Mouse (Mus musculus): ENCODE measurements around the gene Morf4l1. TPM values are rescaled to one million over a fixed set of nuclear protein-coding genes. Genes with fewer than 3 reads are reported as not detected.
A peak's percentile ranks its signal among the peaks of the same experiment; 100 is the strongest.

The Morf4l1 gene
- polyA plus RNA-seq, 1 experiment from 2014 or later: 283 TPM

DNA sequence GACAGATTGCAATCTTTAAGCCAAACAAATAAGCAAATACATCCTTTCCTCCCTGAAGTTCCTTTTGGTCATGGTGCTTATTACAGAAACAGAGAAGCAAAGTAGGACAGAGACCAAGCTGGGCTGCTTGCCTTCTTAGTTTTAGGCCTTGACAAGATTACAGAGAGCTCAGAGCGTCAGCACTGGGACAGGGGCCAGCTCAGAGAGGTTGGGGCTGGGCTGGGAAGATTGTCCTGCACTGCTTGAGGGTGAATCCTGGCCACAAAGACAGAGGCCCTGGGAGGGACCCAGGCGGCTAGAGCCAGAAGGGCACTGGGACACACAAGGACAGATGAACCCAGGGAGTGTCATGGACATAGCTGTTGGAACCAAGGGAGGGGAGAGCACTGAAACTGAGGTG is 31.2 kb upstream of the Morf4l1 start:
- Histone ChIP-seq H3K9ac (replicated peaks; ENCODE audit: low read depth) (no peak overlapping the region), H3K4me1 (ENCODE audit: insufficient read depth, low read depth, low read length) (no peaks in the 10 kb centered on the region), H3K4me2 (replicated peaks; ENCODE audit: low read depth, low read length) (no peak overlapping the region), H3K4me3 (ENCODE audit: low read depth, low read length) (no peak overlapping the region), H3K36me3 (ENCODE audit: insufficient read depth, low read length) (no peaks in the 10 kb centered on the region), H3K27ac (ENCODE audit: low read length) (no peak overlapping the region), H3K27me3 (replicated peaks; ENCODE audit: insufficient read depth, low read length) (no peaks in the 10 kb centered on the region), H3K9me3 (ENCODE audit: low read length) (no peaks in the 10 kb centered on the region)
- 22% methylated on average over 2 of the region's 2 CpGs for WGBS
- TF ChIP-seq EP300 (IDR thresholded peaks at IDR 0.05) (no peak), CTCF (IDR thresholded peaks at IDR 0.05) (no peak)
- ATAC-seq: peak; percentile 30; the same call in 1 of the 2 replicates
- no peak for DNase-seq (ENCODE audit: low spot score)

DNA sequence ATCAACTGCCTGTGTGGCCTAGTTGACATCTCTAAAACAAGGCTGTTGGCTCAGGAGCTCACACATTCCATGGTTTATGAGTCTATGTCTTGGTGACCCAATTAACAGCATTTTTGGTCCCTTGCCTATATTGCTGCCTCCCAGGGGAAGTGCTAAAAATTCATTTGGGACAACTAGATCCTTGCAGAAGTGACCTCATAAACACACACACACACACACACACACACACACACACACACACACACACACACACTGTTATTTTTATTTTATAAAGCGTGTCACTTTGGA is 22.0 kb upstream of the Morf4l1 start:
- H3K4me3 ChIP-seq (ENCODE audit: low read depth, low read length): no peak overlapping the region
- no peaks in the 10 kb centered on the region for H3K9me3 ChIP-seq (ENCODE audit: low read length)
- no peak for TF ChIP-seq CTCF (IDR thresholded peaks at IDR 0.05)
- TF ChIP-seq EP300 (IDR thresholded peaks at IDR 0.05): no peak
- H3K36me3 ChIP-seq (ENCODE audit: insufficient read depth, low read length): no peaks in the 10 kb centered on the region
- H3K27me3 ChIP-seq (replicated peaks; ENCODE audit: insufficient read depth, low read length): no peaks in the 10 kb centered on the region
- no peak overlapping the region for H3K4me2 ChIP-seq (replicated peaks; ENCODE audit: low read depth, low read length)
- H3K4me1 ChIP-seq (ENCODE audit: insufficient read depth, low read depth, low read length): no peaks in the 10 kb centered on the region; the same call in 1 of the 2 replicates
- 81% methylated on average over 1 of the region's 1 CpGs for WGBS
- H3K27ac ChIP-seq (ENCODE audit: low read length): no peak overlapping the region
- DNase-seq (ENCODE audit: low spot score): no peak
- no peak for ATAC-seq
- H3K9ac ChIP-seq (replicated peaks; ENCODE audit: low read depth): no peak overlapping the region

DNA sequence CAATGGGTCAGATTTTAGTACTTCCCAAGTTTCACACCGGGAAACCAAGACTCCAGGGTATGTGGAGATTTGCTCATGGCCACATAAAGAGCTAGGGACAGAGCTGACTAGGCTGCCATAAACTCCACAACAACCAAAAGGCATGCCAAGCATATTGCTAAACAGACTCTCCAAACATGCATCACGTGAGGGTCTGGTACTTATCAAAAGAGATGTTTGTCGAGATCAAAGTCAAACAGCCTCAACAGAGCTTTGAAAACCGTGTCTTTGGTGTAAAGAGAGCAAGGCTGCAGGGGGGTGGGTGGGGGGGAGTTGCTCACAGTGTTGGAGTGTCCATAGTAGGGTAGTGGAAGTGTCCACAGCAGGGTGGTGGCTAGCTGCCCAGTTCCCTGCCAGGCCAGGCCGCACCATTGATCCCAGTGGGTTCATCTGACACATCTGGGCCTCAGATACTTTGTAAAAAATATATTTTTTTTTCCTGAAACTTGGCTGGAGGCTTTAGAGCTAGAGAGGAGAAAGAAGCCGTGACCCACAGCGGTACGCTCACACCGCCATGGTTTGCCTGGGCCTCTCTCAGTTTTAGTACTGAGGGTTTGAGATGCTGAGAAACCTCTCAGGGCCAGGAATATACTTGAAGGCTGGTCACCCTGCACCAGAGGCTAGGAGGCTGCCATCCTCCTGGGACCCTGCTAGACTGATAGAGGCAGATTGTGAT is 21.5 kb upstream of the Morf4l1 start:
- Histone ChIP-seq H3K4me1 (ENCODE audit: insufficient read depth, low read depth, low read length) (no peaks in the 10 kb centered on the region; the same call in 1 of the 2 replicates), H3K27me3 (replicated peaks; ENCODE audit: insufficient read depth, low read length) (no peaks in the 10 kb centered on the region), H3K9me3 (ENCODE audit: low read length) (no peaks in the 10 kb centered on the region), H3K27ac (ENCODE audit: low read length) (no peak overlapping the region), H3K4me3 (ENCODE audit: low read depth, low read length) (no peak overlapping the region), H3K4me2 (replicated peaks; ENCODE audit: low read depth, low read length) (no peak overlapping the region), H3K36me3 (ENCODE audit: insufficient read depth, low read length) (no peaks in the 10 kb centered on the region), H3K9ac (replicated peaks; ENCODE audit: low read depth) (no peak overlapping the region)
- WGBS: 55% methylated on average over 9 of the region's 9 CpGs
- DNase-seq (ENCODE audit: low spot score): peak; percentile 39
- peak; percentile 75 for ATAC-seq
- TF ChIP-seq EP300 (IDR thresholded peaks at IDR 0.05): 0 out of 2 replicates have a peak, but pooled peaks have one; percentile 8
- TF ChIP-seq CTCF (IDR thresholded peaks at IDR 0.05): no peak

DNA sequence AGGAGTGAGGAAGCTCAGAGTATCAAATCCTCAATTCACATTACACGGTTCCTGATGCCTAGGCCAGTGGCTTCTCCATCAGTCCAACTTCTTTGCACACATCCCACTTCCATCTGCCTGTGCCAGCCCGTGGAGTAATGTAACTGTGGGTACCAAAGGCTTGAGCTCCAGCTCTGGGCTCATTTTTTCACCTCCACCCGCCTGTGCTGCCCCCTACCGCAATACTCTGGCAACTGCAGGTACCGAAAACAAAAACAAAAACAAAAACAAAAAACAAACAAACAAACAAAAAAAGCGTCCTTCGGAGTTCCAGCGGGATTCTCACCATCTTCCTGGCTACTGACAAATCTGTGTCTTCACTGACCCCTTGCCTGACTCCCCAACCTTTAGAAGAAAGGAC is 20.9 kb upstream of the Morf4l1 start:
- 76% methylated on average over 8 of the region's 8 CpGs for WGBS
- TF ChIP-seq CTCF (IDR thresholded peaks at IDR 0.05): 0 out of 2 replicates have a peak, but pooled peaks have one; percentile 8
- TF ChIP-seq EP300 (IDR thresholded peaks at IDR 0.05): no peak
- Histone ChIP-seq H3K9ac (replicated peaks; ENCODE audit: low read depth) (no peak overlapping the region), H3K4me2 (replicated peaks; ENCODE audit: low read depth, low read length) (no peak overlapping the region), H3K4me1 (ENCODE audit: insufficient read depth, low read depth, low read length) (no peaks in the 10 kb centered on the region; the same call in 1 of the 2 replicates), H3K36me3 (ENCODE audit: insufficient read depth, low read length) (no peaks in the 10 kb centered on the region), H3K27me3 (replicated peaks; ENCODE audit: insufficient read depth, low read length) (no peaks in the 10 kb centered on the region), H3K4me3 (ENCODE audit: low read depth, low read length) (no peak overlapping the region), H3K27ac (ENCODE audit: low read length) (no peak overlapping the region), H3K9me3 (ENCODE audit: low read length) (no peaks in the 10 kb centered on the region)
- ATAC-seq (no peak), DNase-seq (ENCODE audit: low spot score) (no peak)

DNA sequence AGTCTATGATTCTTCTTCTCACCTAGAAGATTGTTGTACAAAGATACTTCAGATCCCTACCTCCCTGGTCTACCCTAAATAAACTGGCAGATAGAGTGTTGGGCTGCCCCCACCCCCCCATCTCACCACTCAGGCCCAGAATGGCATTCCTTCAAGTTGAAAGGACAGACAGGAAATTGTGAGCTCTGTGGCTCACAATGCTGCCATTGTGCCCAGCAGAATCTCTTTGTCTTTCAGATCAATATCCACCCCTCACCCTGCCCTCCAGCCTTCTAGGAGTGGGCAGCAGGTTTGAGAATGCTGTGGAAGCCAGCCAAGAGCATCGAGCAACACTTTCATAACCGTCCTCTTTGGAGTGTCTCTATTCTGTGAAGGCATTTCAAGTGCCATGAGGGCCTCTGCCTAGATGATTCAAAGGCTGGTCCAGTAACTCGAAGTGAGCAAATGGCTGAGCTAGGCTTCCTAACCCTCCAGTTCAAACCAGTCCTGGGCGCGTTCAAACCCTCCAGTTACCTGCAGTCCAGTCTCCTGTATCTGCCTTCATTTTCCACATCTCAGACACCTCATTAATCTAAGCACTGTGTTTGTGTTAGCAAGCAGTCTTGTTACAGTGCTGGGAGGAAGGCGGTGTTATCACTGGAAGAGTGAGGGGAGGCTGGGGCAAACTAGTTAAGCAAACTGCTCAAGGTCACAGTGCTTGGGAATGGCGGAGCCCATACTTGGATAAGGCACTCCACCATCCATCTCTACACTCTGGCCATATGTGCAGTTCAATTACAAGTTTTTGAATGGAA is 19.2 kb upstream of the Morf4l1 start:
- H3K4me1 ChIP-seq (ENCODE audit: insufficient read depth, low read depth, low read length): no peaks in the 10 kb centered on the region; the same call in 1 of the 2 replicates
- WGBS: 19% methylated on average over 7 of the region's 7 CpGs
- no peak overlapping the region for H3K4me3 ChIP-seq (ENCODE audit: low read depth, low read length)
- no peak for TF ChIP-seq EP300 (IDR thresholded peaks at IDR 0.05)
- no peaks in the 10 kb centered on the region for H3K36me3 ChIP-seq (ENCODE audit: insufficient read depth, low read length)
- no peak overlapping the region for H3K27ac ChIP-seq (ENCODE audit: low read length)
- DNase-seq (ENCODE audit: low spot score) (no peak), ATAC-seq (no peak)
- no peaks in the 10 kb centered on the region for H3K27me3 ChIP-seq (replicated peaks; ENCODE audit: insufficient read depth, low read length)
- no peak overlapping the region for H3K4me2 ChIP-seq (replicated peaks; ENCODE audit: low read depth, low read length)
- H3K9me3 ChIP-seq (ENCODE audit: low read length): no peaks in the 10 kb centered on the region
- no peak overlapping the region for H3K9ac ChIP-seq (replicated peaks; ENCODE audit: low read depth)

DNA sequence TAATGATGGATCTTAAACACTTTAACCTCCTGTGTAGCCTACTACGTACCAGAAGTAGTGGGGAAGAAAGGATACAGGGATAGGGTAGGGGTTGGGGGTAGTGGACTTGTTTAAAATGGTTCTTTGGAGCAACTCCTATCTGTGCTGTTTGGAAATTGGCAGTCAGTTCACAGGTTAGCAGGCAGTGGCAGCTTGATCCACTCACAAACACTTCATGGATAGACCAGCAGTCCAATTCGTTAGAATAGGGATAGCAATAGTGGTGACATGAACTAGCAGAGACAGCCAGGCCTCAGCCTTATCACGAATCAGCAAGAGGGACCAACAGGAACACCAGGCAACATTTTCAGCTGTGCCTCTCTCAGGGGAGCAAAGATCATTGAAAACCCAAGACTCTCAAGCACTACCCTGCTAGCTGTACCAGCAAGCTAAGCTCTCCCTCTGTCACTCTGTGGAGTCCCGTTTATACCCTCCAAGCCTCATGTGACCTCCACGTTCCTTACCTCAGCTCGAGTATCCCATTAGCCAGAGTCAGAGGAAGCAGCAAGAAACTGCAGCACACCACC is 14.1 kb upstream of the Morf4l1 start:
- 59% methylated on average over 6 of the region's 6 CpGs for WGBS

More for the DNA sequence above, 14.1 kb upstream of the Morf4l1 start:
- no peaks in the 10 kb centered on the region for H3K9me3 ChIP-seq (ENCODE audit: low read length)
- H3K4me2 ChIP-seq (replicated peaks; ENCODE audit: low read depth, low read length): no peak overlapping the region
- DNase-seq (ENCODE audit: low spot score): no peak
- no peak for ATAC-seq
- peaks cover 4% of the 10 kb centered on the region; the same call in 1 of the 2 replicates for H3K4me1 ChIP-seq (ENCODE audit: insufficient read depth, low read depth, low read length)
- H3K4me3 ChIP-seq (ENCODE audit: low read depth, low read length): no peak overlapping the region
- no peaks in the 10 kb centered on the region for H3K36me3 ChIP-seq (ENCODE audit: insufficient read depth, low read length)
- H3K9ac ChIP-seq (replicated peaks; ENCODE audit: low read depth): no peak overlapping the region
- H3K27me3 ChIP-seq (replicated peaks; ENCODE audit: insufficient read depth, low read length): no peaks in the 10 kb centered on the region
- H3K27ac ChIP-seq (ENCODE audit: low read length): no peak overlapping the region
- TF ChIP-seq EP300 (IDR thresholded peaks at IDR 0.05) (no peak), CTCF (IDR thresholded peaks at IDR 0.05) (no peak)

Data from lung, postnatal 0 days (tissue).